Mouse (Mus musculus): ENCODE results near the gene Bsn. TPM values are rescaled to one million over a fixed set of nuclear protein-coding genes. Genes with fewer than 3 reads are reported as not detected.
A peak's percentile ranks its signal among the peaks of the same experiment; 100 is the strongest.
"Not testable (repeated sequence)": the region's sequence is repeated elsewhere in the genome, so short reads cannot be mapped to it uniquely, and the experiment has no call there.

Gene Bsn
- polyA plus RNA-seq, 1 experiment from 2014 or later, result 0.81 TPM

DNA sequence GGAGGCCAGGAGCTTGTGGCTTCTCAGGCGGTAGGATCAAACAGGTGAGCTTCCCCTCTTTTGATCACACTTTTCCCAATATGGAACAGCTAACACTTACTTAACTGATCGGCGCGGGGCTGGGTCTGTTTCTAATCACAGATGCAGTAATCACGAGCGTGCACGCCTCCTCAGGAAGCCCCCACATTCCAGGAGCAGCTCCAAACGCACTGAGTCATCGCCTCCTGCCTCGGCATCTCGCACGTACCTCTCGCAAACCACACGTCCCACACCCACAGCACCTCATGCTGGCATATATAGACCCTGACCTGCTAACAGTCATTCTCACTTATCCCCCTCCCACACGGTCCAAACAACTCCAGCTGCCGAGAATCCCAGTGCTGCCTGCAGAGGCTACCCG, 52.7 kb downstream of the Bsn start:
- Histone ChIP-seq H3K9ac (ENCODE audit: low read length) (peak overlapping the region; percentile 25; the same call in 1 of the 2 replicates), H3K36me3 (ENCODE audit: control insufficient read depth, insufficient read depth) (no peaks in the 10 kb centered on the region), H3K9me3 (replicated peaks; ENCODE audit: control insufficient read depth, low read length) (no peaks in the 10 kb centered on the region), H3K4me1 (ENCODE audit: control insufficient read depth, insufficient read depth, low read length) (peaks cover 15% of the 10 kb centered on the region), H3K27ac (ENCODE audit: low read length) (peak overlapping the region; percentile 66), H3K27me3 (ENCODE audit: control insufficient read depth, insufficient read depth, low read length) (no peaks in the 10 kb centered on the region), H3K4me3 (ENCODE audit: low read length) (no peak overlapping the region), H3K4me2 (ENCODE audit: low read depth, low read length) (peak overlapping the region; percentile 44; the same call in 1 of the 2 replicates)
- peak; percentile 86 for ATAC-seq (replicated peaks; ENCODE audit: extremely low read depth, insufficient read depth, low FRiP score)
- 8% methylated on average over 17 of the region's 17 CpGs for WGBS

- WGBS, result 49% methylated on average over 6 of the region's 6 CpGs
- H3K4me1 ChIP-seq (ENCODE audit: control insufficient read depth, insufficient read depth, low read length), result peaks cover 15% of the 10 kb centered on the region
- peak overlapping the region; percentile 44; the same call in 1 of the 2 replicates for H3K4me2 ChIP-seq (ENCODE audit: low read depth, low read length)
- H3K36me3 ChIP-seq (ENCODE audit: control insufficient read depth, insufficient read depth), result no peaks in the 10 kb centered on the region
- peak; percentile 56; the same call in 1 of the 2 replicates for ATAC-seq (replicated peaks; ENCODE audit: extremely low read depth, insufficient read depth, low FRiP score)
- H3K9me3 ChIP-seq (replicated peaks; ENCODE audit: control insufficient read depth, low read length), result no peaks in the 10 kb centered on the region
- H3K4me3 ChIP-seq (ENCODE audit: low read length), result no peak overlapping the region
- peak overlapping the region; percentile 25; the same call in 1 of the 2 replicates for H3K9ac ChIP-seq (ENCODE audit: low read length)
- no peaks in the 10 kb centered on the region for H3K27me3 ChIP-seq (ENCODE audit: control insufficient read depth, insufficient read depth, low read length)
- H3K27ac ChIP-seq (ENCODE audit: low read length), result peak overlapping the region; percentile 66
These were observed 53.2 kb downstream of the Bsn start for GRCm38 (mm10) chr9:108136930-108137462.

DNA sequence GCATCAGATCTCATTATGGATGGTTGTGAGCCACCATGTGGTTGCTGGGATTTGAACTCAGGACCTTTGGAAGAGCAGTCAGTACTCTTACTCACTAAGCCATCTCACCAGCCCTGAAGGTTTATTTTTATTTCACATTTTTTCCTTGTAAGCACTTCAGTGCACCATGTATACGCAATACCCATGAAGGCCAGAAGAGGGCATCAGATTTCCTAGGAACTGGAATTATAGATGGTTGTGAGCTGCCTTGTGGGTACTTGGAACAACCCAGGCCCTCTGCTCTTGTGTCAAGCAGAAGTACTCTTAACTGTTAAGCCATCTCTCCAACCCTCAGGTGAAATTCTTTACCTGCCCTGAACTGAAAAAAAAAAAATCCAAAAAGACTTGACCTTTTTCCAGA, 54.0 kb downstream of the Bsn start:
- Histone ChIP-seq H3K9me3 (replicated peaks; ENCODE audit: control insufficient read depth, low read length) (no peaks in the 10 kb centered on the region), H3K4me2 (ENCODE audit: low read depth, low read length) (no peak overlapping the region), H3K27ac (ENCODE audit: low read length) (no peak overlapping the region), H3K9ac (ENCODE audit: low read length) (no peak overlapping the region), H3K4me1 (ENCODE audit: control insufficient read depth, insufficient read depth, low read length) (peaks cover 15% of the 10 kb centered on the region), H3K36me3 (ENCODE audit: control insufficient read depth, insufficient read depth) (no peaks in the 10 kb centered on the region), H3K4me3 (ENCODE audit: low read length) (no peak overlapping the region), H3K27me3 (ENCODE audit: control insufficient read depth, insufficient read depth, low read length) (no peaks in the 10 kb centered on the region)
- ATAC-seq (replicated peaks; ENCODE audit: extremely low read depth, insufficient read depth, low FRiP score), result no peak
- 52% methylated on average over 1 of the region's 1 CpGs for WGBS

GRCm38 (mm10) chr9:108135679-108136078, 54.5 kb downstream of the Bsn start:
- H3K36me3 ChIP-seq (ENCODE audit: control insufficient read depth, insufficient read depth); H3K27me3 ChIP-seq (ENCODE audit: control insufficient read depth, insufficient read depth, low read length); H3K4me2 ChIP-seq (ENCODE audit: low read depth, low read length); H3K9me3 ChIP-seq (replicated peaks; ENCODE audit: control insufficient read depth, low read length); H3K9ac ChIP-seq (ENCODE audit: low read length); H3K4me3 ChIP-seq (ENCODE audit: low read length); ATAC-seq (replicated peaks; ENCODE audit: extremely low read depth, insufficient read depth, low FRiP score); H3K27ac ChIP-seq (ENCODE audit: low read length): not testable (repeated sequence)
- peaks cover 15% of the 10 kb centered on the region for H3K4me1 ChIP-seq (ENCODE audit: control insufficient read depth, insufficient read depth, low read length)
- WGBS, result 87% methylated on average over 3 of the region's 3 CpGs

DNA sequence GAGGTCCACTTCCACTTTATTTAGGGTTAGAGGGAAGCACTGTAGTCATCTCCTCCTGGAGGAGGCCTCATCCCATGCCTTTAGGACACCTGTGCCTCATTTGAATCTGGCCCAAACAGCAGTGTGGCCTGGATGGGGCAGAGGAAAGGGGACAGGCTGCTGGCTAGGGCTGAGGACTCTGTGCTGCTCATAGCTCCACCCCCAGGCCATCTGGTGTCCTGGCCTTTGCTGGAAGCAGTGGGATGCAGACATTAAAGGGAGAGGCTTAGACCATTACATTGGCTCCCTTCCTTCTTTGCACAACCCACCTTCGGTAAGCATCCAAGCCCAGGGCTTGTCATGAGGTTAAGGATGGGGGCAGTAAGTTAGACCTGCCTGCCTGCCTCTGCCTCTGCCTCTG, 56.7 kb downstream of the Bsn start:
- Histone ChIP-seq H3K27ac (ENCODE audit: low read length) (no peak overlapping the region), H3K4me2 (ENCODE audit: low read depth, low read length) (no peak overlapping the region), H3K4me1 (ENCODE audit: control insufficient read depth, insufficient read depth, low read length) (peaks cover 15% of the 10 kb centered on the region), H3K9ac (ENCODE audit: low read length) (no peak overlapping the region), H3K36me3 (ENCODE audit: control insufficient read depth, insufficient read depth) (no peaks in the 10 kb centered on the region), H3K27me3 (ENCODE audit: control insufficient read depth, insufficient read depth, low read length) (no peaks in the 10 kb centered on the region), H3K9me3 (replicated peaks; ENCODE audit: control insufficient read depth, low read length) (no peaks in the 10 kb centered on the region), H3K4me3 (ENCODE audit: low read length) (no peak overlapping the region)
- ATAC-seq (replicated peaks; ENCODE audit: extremely low read depth, insufficient read depth, low FRiP score), result no peak
- 63% methylated on average over 1 of the region's 1 CpGs for WGBS

GRCm38 (mm10) chr9:108132373-108132772, 57.8 kb downstream of the Bsn start:
- no peak overlapping the region for H3K27ac ChIP-seq (ENCODE audit: low read length)
- no peak overlapping the region for H3K9ac ChIP-seq (ENCODE audit: low read length)
- no peak overlapping the region for H3K4me2 ChIP-seq (ENCODE audit: low read depth, low read length)
- H3K4me1 ChIP-seq (ENCODE audit: control insufficient read depth, insufficient read depth, low read length), result peaks cover 8% of the 10 kb centered on the region
- no peak for ATAC-seq (replicated peaks; ENCODE audit: extremely low read depth, insufficient read depth, low FRiP score)
- whole genome bisulfite sequencing, result 82% methylated on average over 3 of the region's 3 CpGs
- no peaks in the 10 kb centered on the region for H3K9me3 ChIP-seq (replicated peaks; ENCODE audit: control insufficient read depth, low read length)
- H3K36me3 ChIP-seq (ENCODE audit: control insufficient read depth, insufficient read depth), result no peaks in the 10 kb centered on the region
- H3K4me3 ChIP-seq (ENCODE audit: low read length), result no peak overlapping the region
- no peaks in the 10 kb centered on the region for H3K27me3 ChIP-seq (ENCODE audit: control insufficient read depth, insufficient read depth, low read length)

DNA sequence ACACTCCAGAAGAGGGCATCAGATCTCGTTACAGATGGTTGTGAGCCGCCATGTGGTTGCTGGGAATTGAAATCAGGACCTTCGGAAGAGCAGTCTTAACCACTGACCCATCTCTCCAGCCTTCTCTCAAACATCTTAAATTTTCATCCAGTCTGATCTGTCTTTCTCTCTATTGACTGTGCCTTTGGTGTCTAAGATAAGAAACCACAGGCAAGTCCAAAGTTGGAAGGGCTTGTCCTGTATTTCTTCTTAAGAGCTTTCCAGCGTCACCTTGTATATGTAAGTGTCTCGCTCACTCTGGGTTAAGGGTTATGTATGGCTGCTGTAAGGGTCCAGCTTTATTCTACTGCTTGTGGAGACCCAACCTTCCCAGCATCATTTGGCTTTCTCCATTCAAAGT, 58.7 kb downstream of the Bsn start:
- H3K27ac ChIP-seq (ENCODE audit: low read length), result no peak overlapping the region
- H3K4me1 ChIP-seq (ENCODE audit: control insufficient read depth, insufficient read depth, low read length), result no peaks in the 10 kb centered on the region; the same call in 1 of the 2 replicates
- H3K9ac ChIP-seq (ENCODE audit: low read length), result no peak overlapping the region
- no peak overlapping the region for H3K4me3 ChIP-seq (ENCODE audit: low read length)
- H3K9me3 ChIP-seq (replicated peaks; ENCODE audit: control insufficient read depth, low read length), result no peaks in the 10 kb centered on the region
- H3K27me3 ChIP-seq (ENCODE audit: control insufficient read depth, insufficient read depth, low read length), result no peaks in the 10 kb centered on the region
- H3K4me2 ChIP-seq (ENCODE audit: low read depth, low read length), result no peak overlapping the region
- WGBS, result 84% methylated on average over 5 of the region's 5 CpGs
- H3K36me3 ChIP-seq (ENCODE audit: control insufficient read depth, insufficient read depth), result no peaks in the 10 kb centered on the region
- no peak for ATAC-seq (replicated peaks; ENCODE audit: extremely low read depth, insufficient read depth, low FRiP score)

GRCm38 (mm10) chr9:108129042-108129948, 60.9 kb downstream of the Bsn start:
- WGBS, result 64% methylated on average over 13 of the region's 13 CpGs
- Histone ChIP-seq H3K4me3 (ENCODE audit: low read length) (no peak overlapping the region), H3K4me2 (ENCODE audit: low read depth, low read length) (no peak overlapping the region), H3K9me3 (replicated peaks; ENCODE audit: control insufficient read depth, low read length) (no peaks in the 10 kb centered on the region), H3K27me3 (ENCODE audit: control insufficient read depth, insufficient read depth, low read length) (no peaks in the 10 kb centered on the region), H3K4me1 (ENCODE audit: control insufficient read depth, insufficient read depth, low read length) (no peaks in the 10 kb centered on the region), H3K36me3 (ENCODE audit: control insufficient read depth, insufficient read depth) (no peaks in the 10 kb centered on the region), H3K9ac (ENCODE audit: low read length) (no peak overlapping the region), H3K27ac (ENCODE audit: low read length) (no peak overlapping the region)
- no peak for ATAC-seq (replicated peaks; ENCODE audit: extremely low read depth, insufficient read depth, low FRiP score)

- H3K27ac ChIP-seq (ENCODE audit: low read length), result no peak overlapping the region
- no peaks in the 10 kb centered on the region for H3K36me3 ChIP-seq (ENCODE audit: control insufficient read depth, insufficient read depth)
- 60% methylated on average over 11 of the region's 11 CpGs for WGBS
- no peak overlapping the region for H3K4me3 ChIP-seq (ENCODE audit: low read length)
- no peaks in the 10 kb centered on the region for H3K4me1 ChIP-seq (ENCODE audit: control insufficient read depth, insufficient read depth, low read length)
- H3K9ac ChIP-seq (ENCODE audit: low read length), result no peak overlapping the region
- no peaks in the 10 kb centered on the region for H3K27me3 ChIP-seq (ENCODE audit: control insufficient read depth, insufficient read depth, low read length)
- H3K9me3 ChIP-seq (replicated peaks; ENCODE audit: control insufficient read depth, low read length), result no peaks in the 10 kb centered on the region
- no peak for ATAC-seq (replicated peaks; ENCODE audit: extremely low read depth, insufficient read depth, low FRiP score)
- no peak overlapping the region for H3K4me2 ChIP-seq (ENCODE audit: low read depth, low read length)
These were observed 61.9 kb downstream of the Bsn start for GRCm38 (mm10) chr9:108128248-108128647.

All from heart, embryonic 16.5 days (tissue).